ENCODE assay signal across 7 mouse cellular contexts in the genomic region with DNA sequence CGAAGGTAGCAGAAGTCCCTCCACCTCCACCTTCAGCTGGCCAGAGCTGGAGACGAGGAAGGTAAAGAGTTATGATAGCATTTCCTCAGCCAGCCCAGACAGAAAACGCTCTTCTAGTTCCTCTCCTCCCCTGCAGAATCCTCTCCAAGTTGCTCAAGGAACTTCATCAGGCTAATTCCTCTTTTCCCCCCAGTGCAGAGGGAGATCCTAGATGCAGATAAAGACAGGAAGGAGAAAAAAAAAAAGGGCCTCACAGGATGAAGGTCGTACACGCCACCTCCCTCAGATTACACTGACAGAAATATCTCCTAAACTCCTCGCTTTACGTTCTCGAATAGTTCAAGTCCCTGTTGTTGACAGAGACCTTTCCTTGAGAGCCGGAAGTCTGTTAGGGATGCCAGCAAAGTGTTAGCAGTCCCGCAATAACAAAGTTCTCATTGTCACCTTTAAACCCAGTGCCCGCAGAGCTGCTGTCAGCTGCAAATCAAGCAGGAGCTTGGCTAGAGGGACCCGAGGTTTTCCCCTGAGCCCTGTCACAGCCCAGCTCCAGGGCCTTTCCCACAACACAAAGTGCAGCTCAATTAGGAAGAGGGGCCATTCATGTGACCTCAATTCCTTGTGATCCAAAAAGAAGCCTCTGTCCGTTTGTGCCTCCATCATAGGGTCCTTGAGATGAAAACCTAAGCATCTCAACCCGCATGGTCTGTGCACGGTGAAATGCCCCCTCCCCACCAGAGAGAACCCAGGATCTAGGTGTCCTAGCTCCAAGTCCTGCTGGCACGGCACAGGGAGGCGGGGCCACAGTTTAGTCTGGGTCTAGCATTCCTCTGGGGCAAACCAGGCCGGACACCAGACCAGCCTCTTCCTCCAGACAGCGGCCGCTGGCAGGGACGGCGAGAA. TPM values are rescaled to one million over a fixed set of nuclear protein-coding genes. Genes with fewer than 3 reads are reported as not detected.
DNase-seq lines count a peak whose midpoint lies in the region; ATAC-seq and TF ChIP-seq lines count a peak whose summit lies in the region.

No protein-coding gene starts in this region.

- H3K27ac ChIP-seq in brown adipose tissue, adult 24 weeks (replicated peaks; ENCODE audit: low read depth, low read length), result peak overlapping the region; percentile 46
- H3K27ac ChIP-seq in forebrain, embryonic 10.5 days, result peak overlapping the region; percentile 99
- peak overlapping the region; percentile 94 for H3K27ac ChIP-seq in stomach, postnatal 0 days (replicated peaks)

- peak; percentile 85 for DNase-seq in MN1 (ENCODE audit: low spot score)
- peak; percentile 61 for DNase-seq in forebrain, embryonic 10.5 days (ENCODE audit: extremely low spot score, low spot score)
- peak; percentile 74 to 78 for DNase-seq in heart, postnatal 14 days
- peak; percentile 87 to 91 for DNase-seq in kidney, postnatal 25 days
- DNase-seq in stomach, postnatal 0 days (ENCODE audit: low spot score), result peak; percentile 64

- no peaks in the 10 kb centered on the region for H3K4me1 ChIP-seq in brown adipose tissue, adult 24 weeks (ENCODE audit: control insufficient read depth, insufficient read depth, insufficient read length, low read length)
- H3K4me1 ChIP-seq in forebrain, embryonic 10.5 days, result peaks cover 66% of the 10 kb centered on the region
- H3K4me1 ChIP-seq in stomach, postnatal 0 days (replicated peaks; ENCODE audit: control insufficient read depth, insufficient read depth), result no peaks in the 10 kb centered on the region; the same call in 1 of the 2 replicates

- H3K27me3 ChIP-seq in forebrain, embryonic 10.5 days (ENCODE audit: poor library complexity, severe bottlenecking), result peaks cover 10% of the 10 kb centered on the region
- no peaks in the 10 kb centered on the region for H3K27me3 ChIP-seq in stomach, postnatal 0 days (ENCODE audit: control insufficient read depth, insufficient read depth, low read length)

- H3K4me2 ChIP-seq in stomach, postnatal 0 days (replicated peaks; ENCODE audit: low read depth), result peak overlapping the region; percentile 97

- no peaks in the 10 kb centered on the region for H3K9me3 ChIP-seq in forebrain, embryonic 10.5 days
- no peaks in the 10 kb centered on the region for H3K9me3 ChIP-seq in stomach, postnatal 0 days (ENCODE audit: control insufficient read depth, low read length)

- H3K36me3 ChIP-seq in forebrain, embryonic 10.5 days (replicated peaks), result peaks cover 57% of the 10 kb centered on the region
- peaks cover 5% of the 10 kb centered on the region; the same call in 1 of the 2 replicates for H3K36me3 ChIP-seq in stomach, postnatal 0 days (ENCODE audit: control insufficient read depth, insufficient read depth, low read length)

- ATAC-seq in megakaryocyte, adult 5-6 weeks (ENCODE audit: poor library complexity, severe bottlenecking), result peak; percentile 55
- ATAC-seq in stomach, postnatal 0 days (ENCODE audit: low FRiP score, low TSS enrichment), result peak; percentile 35

- H3K4me3 ChIP-seq in brown adipose tissue, adult 24 weeks (ENCODE audit: insufficient read depth, low read depth, low read length), result peak overlapping the region; percentile 71
- H3K4me3 ChIP-seq in forebrain, embryonic 10.5 days, result peak overlapping the region; percentile 94
- H3K4me3 ChIP-seq in stomach, postnatal 0 days (ENCODE audit: low read depth, low read length), result peak overlapping the region; percentile 84

- intact Hi-C loops in heart, postnatal 14 days (cut with DNase I), result loop anchor here (2.0 kb wide), 1 partner anchor 16 kb away; no protein-coding TSS in a partner anchor

- peak overlapping the region; percentile 83 for H3K9ac ChIP-seq in stomach, postnatal 0 days (ENCODE audit: low read length)

- no peak for TF ChIP-seq CTCF in stomach, postnatal 0 days (IDR thresholded peaks at IDR 0.05; ENCODE audit: low read depth)

- 27% methylated on average over 22 of the region's 22 CpGs for WGBS in forebrain, embryonic 10.5 days
- 10% methylated on average over 22 of the region's 22 CpGs for WGBS in stomach, postnatal 0 days

- TF ChIP-seq EP300 in stomach, postnatal 0 days (optimal IDR thresholded peaks at IDR 0.05), result no peak

RNA-seq across cellular contexts. Expression of a gene that starts 0.8 kb away (rescaled TPM):
- polyA plus RNA-seq in brown adipose tissue, adult 24 weeks (2012; ENCODE audit: insufficient read depth, insufficient read length, missing spikeins), result 5.0 and 5.8 TPM in 2 replicates
- 106 and 108 TPM in 2 replicates for polyA plus RNA-seq in forebrain, embryonic 10.5 days (2016; fragmentation: Nextera tagmentation; extraction: Ambion mirVana)
- total RNA-seq in heart, postnatal 14 days (2021), result 10 to 100 TPM; 36.1 to 43.4 TPM
- total RNA-seq in megakaryocyte, adult 5-6 weeks (2015), result 8.2 and 9.2 TPM in 2 replicates
- 4.5 and 9.1 TPM in 2 replicates for total RNA-seq in megakaryocyte, adult 5-6 weeks (2017)
- 27.8 and 32.9 TPM in 2 replicates for polyA plus RNA-seq in stomach, postnatal 0 days (2015; fragmentation: Nextera tagmentation; extraction: Ambion mirVana)

RNA-seq across cellular contexts. Expression of a gene that starts 4.8 kb away (rescaled TPM):
- 2.0 and 4.0 TPM in 2 replicates for polyA plus RNA-seq in brown adipose tissue, adult 24 weeks (2012; ENCODE audit: insufficient read depth, insufficient read length, missing spikeins)
- 23.7 and 25.7 TPM in 2 replicates for polyA plus RNA-seq in forebrain, embryonic 10.5 days (2016; fragmentation: Nextera tagmentation; extraction: Ambion mirVana)
- 10 to 100 TPM; 17.0 to 17.9 TPM for total RNA-seq in heart, postnatal 14 days (2021)
- 0.16 TPM in 1 of 2 replicates, not detected in the other for total RNA-seq in megakaryocyte, adult 5-6 weeks (2015)
- 0.41 and 1.0 TPM in 2 replicates for total RNA-seq in megakaryocyte, adult 5-6 weeks (2017)
- polyA plus RNA-seq in stomach, postnatal 0 days (2015; fragmentation: Nextera tagmentation; extraction: Ambion mirVana), result 25.3 and 29.7 TPM in 2 replicates

RNA-seq across cellular contexts. Expression of a gene that starts 14.2 kb away (rescaled TPM):
- polyA plus RNA-seq in brown adipose tissue, adult 24 weeks (2012; ENCODE audit: insufficient read depth, insufficient read length, missing spikeins), result 1.0 and 4.8 TPM in 2 replicates
- polyA plus RNA-seq in forebrain, embryonic 10.5 days (2016; fragmentation: Nextera tagmentation; extraction: Ambion mirVana), result 1.9 and 2.0 TPM in 2 replicates
- 10 to 100 TPM; 45.5 to 66.9 TPM for total RNA-seq in heart, postnatal 14 days (2021)
- 0.91 TPM in 1 of 2 replicates, not detected in the other for total RNA-seq in megakaryocyte, adult 5-6 weeks (2015)
- 0.22 and 0.53 TPM in 2 replicates for total RNA-seq in megakaryocyte, adult 5-6 weeks (2017)
- 0.70 and 0.76 TPM in 2 replicates for polyA plus RNA-seq in stomach, postnatal 0 days (2015; fragmentation: Nextera tagmentation; extraction: Ambion mirVana)

RNA-seq across cellular contexts. Expression of a gene that starts 16.7 kb away (rescaled TPM):
- 15.4 and 18.5 TPM in 2 replicates for polyA plus RNA-seq in brown adipose tissue, adult 24 weeks (2012; ENCODE audit: insufficient read depth, insufficient read length, missing spikeins)
- 21.3 and 21.4 TPM in 2 replicates for polyA plus RNA-seq in forebrain, embryonic 10.5 days (2016; fragmentation: Nextera tagmentation; extraction: Ambion mirVana)
- 10 to 100 TPM; 22.8 to 23.1 TPM for total RNA-seq in heart, postnatal 14 days (2021)
- total RNA-seq in megakaryocyte, adult 5-6 weeks (2015), result 9.6 and 12.0 TPM in 2 replicates
- total RNA-seq in megakaryocyte, adult 5-6 weeks (2017), result 13.2 and 17.8 TPM in 2 replicates
- 23.2 and 26.0 TPM in 2 replicates for polyA plus RNA-seq in stomach, postnatal 0 days (2015; fragmentation: Nextera tagmentation; extraction: Ambion mirVana)

RNA-seq across cellular contexts. Expression of a gene that starts 29.7 kb away (rescaled TPM):
- 0.95 and 1.8 TPM in 2 replicates for polyA plus RNA-seq in brown adipose tissue, adult 24 weeks (2012; ENCODE audit: insufficient read depth, insufficient read length, missing spikeins)
- polyA plus RNA-seq in forebrain, embryonic 10.5 days (2016; fragmentation: Nextera tagmentation; extraction: Ambion mirVana), result 4.0 and 5.0 TPM in 2 replicates
- total RNA-seq in heart, postnatal 14 days (2021), result 1 to 10 TPM; 2.9 to 3.8 TPM
- 113 TPM in 2 replicates for total RNA-seq in megakaryocyte, adult 5-6 weeks (2015)
- 67.7 and 75.5 TPM in 2 replicates for total RNA-seq in megakaryocyte, adult 5-6 weeks (2017)
- polyA plus RNA-seq in stomach, postnatal 0 days (2015; fragmentation: Nextera tagmentation; extraction: Ambion mirVana), result 45.9 and 65.4 TPM in 2 replicates

Comparison
In these comparisons a context has a peak if more than half of its experiments do, and no peak if none do; other contexts are left out.
1. Peak in every context shown above with its lines: DNase-seq, ATAC-seq, H3K4me3 ChIP-seq and H3K27ac ChIP-seq.
2. H3K27ac ChIP-seq: peak in every context shown above with its lines; median percentile 99 in forebrain, embryonic 10.5 days; 94 in stomach, postnatal 0 days; 46 in brown adipose tissue, adult 24 weeks.